Comparison of ENCODE assay signal across 24 mouse cellular contexts in genomic region chr3:117739760-117740159, GRCm38 (mm10).
DNase-seq lines count a peak whose midpoint lies in the region; ATAC-seq and TF ChIP-seq lines count a peak whose summit lies in the region.
"Had no signal": no experiment of that assay in that cellular context is flagged by ENCODE, and none has a peak within 500 bp of the region (broad histone marks: within the 10 kb centered on the region; RNA-seq: fewer than 3 reads in every experiment).

No protein-coding gene starts in this region.

- no peaks in the 10 kb centered on the region for H3K4me1 ChIP-seq in cerebellum, adult 2 months (ENCODE audit: control insufficient read depth, insufficient read depth, low read length)
- no peaks in the 10 kb centered on the region for H3K4me1 ChIP-seq in forebrain, postnatal 0 days (ENCODE audit: insufficient read depth)
- no peaks in the 10 kb centered on the region for H3K4me1 ChIP-seq in forebrain, embryonic 13.5 days
- H3K4me1 ChIP-seq in hindbrain, embryonic 16.5 days (ENCODE audit: control insufficient read depth, insufficient read depth, low read depth, low read length): no peaks in the 10 kb centered on the region
- no peaks in the 10 kb centered on the region for H3K4me1 ChIP-seq in hindbrain, embryonic 14.5 days (replicated peaks; ENCODE audit: control insufficient read depth, insufficient read depth, low read length)
- H3K4me1 ChIP-seq: embryonic facial prominence, embryonic 10.5 days; embryonic facial prominence, embryonic 12.5 days had no signal

- H3K36me3 ChIP-seq in forebrain, postnatal 0 days (ENCODE audit: insufficient read depth): no peaks in the 10 kb centered on the region
- H3K36me3 ChIP-seq in forebrain, embryonic 13.5 days (ENCODE audit: poor library complexity, severe bottlenecking): no peaks in the 10 kb centered on the region
- H3K36me3 ChIP-seq in hindbrain, embryonic 16.5 days (ENCODE audit: control insufficient read depth, insufficient read depth, low read length): no peaks in the 10 kb centered on the region
- no peaks in the 10 kb centered on the region for H3K36me3 ChIP-seq in hindbrain, embryonic 14.5 days (replicated peaks; ENCODE audit: control insufficient read depth, insufficient read depth)
- H3K36me3 ChIP-seq: embryonic facial prominence, embryonic 10.5 days; embryonic facial prominence, embryonic 12.5 days; G1E had no signal

- DNase-seq in cerebellum, postnatal 10 days: peak; percentile 78 to 82
- no peak for DNase-seq in cerebellum, adult 2 months
- DNase-seq in forebrain, postnatal 0 days: no peak
- no peak for DNase-seq in hindbrain, embryonic 14.5 days (ENCODE audit: low spot score)
- peak; percentile 49 for DNase-seq in left cerebral cortex, postnatal 4 days
- DNase-seq in left cerebral cortex, adult 8-10 months (ENCODE audit: low spot score in 2 of 2): no peak
- DNase-seq: adrenal gland, adult 8-10 months; adrenal gland, postnatal 14 days; adrenal gland, postnatal 36 days; B cell, adult 2 months; cerebellum, adult 18-20 months; cerebellum, adult 9-10 months; cerebellum, postnatal 25 days had no signal

- no peaks in the 10 kb centered on the region for H3K27me3 ChIP-seq in cerebellum, adult 2 months (ENCODE audit: control insufficient read depth, insufficient read depth, low read length)
- no peaks in the 10 kb centered on the region for H3K27me3 ChIP-seq in forebrain, postnatal 0 days (ENCODE audit: insufficient read depth, low read length)
- H3K27me3 ChIP-seq in forebrain, embryonic 13.5 days: no peaks in the 10 kb centered on the region
- no peaks in the 10 kb centered on the region for H3K27me3 ChIP-seq in hindbrain, embryonic 16.5 days (replicated peaks; ENCODE audit: control insufficient read depth, insufficient read depth, low read length)
- H3K27me3 ChIP-seq in hindbrain, embryonic 14.5 days (ENCODE audit: control insufficient read depth, insufficient read depth, low read length): no peaks in the 10 kb centered on the region
- H3K27me3 ChIP-seq: CH12.LX; embryonic facial prominence, embryonic 12.5 days; Patski had no signal

- H3K27ac ChIP-seq in cerebellum, adult 2 months (ENCODE audit: insufficient read depth, low read length): no peak overlapping the region
- no peak overlapping the region for H3K27ac ChIP-seq in forebrain, postnatal 0 days (ENCODE audit: low read depth, low read length)
- no peak overlapping the region for H3K27ac ChIP-seq in forebrain, embryonic 13.5 days
- no peak overlapping the region for H3K27ac ChIP-seq in hindbrain, embryonic 16.5 days (ENCODE audit: low read depth, low read length)
- no peak overlapping the region for H3K27ac ChIP-seq in hindbrain, embryonic 14.5 days
- H3K27ac ChIP-seq: embryonic facial prominence, embryonic 10.5 days; embryonic facial prominence, embryonic 12.5 days had no signal

- no peak for TF ChIP-seq POLR2A in cerebellum, adult 2 months (IDR thresholded peaks at IDR 0.05; ENCODE audit: borderline replicate concordance, insufficient read depth, low read length)

- ATAC-seq in forebrain, postnatal 0 days: peak; percentile 73
- no peak for ATAC-seq in forebrain, embryonic 13.5 days
- peak; percentile 78 for ATAC-seq in hindbrain, embryonic 16.5 days
- no peak for ATAC-seq in hindbrain, embryonic 14.5 days (ENCODE audit: low FRiP score)
- ATAC-seq: activated CD4-positive, CD25-positive, alpha-beta regulatory T cell, adult 4 months; CD4-positive, CD25-positive, alpha-beta regulatory T cell, adult 4 months; forebrain, embryonic 14.5 days; forebrain, embryonic 16.5 days; Patski had no signal

- no peak for TF ChIP-seq CTCF in cerebellum, adult 2 months (IDR thresholded peaks at IDR 0.05; ENCODE audit: borderline replicate concordance, insufficient read depth, low read depth, low read length)
- TF ChIP-seq CTCF in forebrain, postnatal 0 days (IDR thresholded peaks at IDR 0.05; ENCODE audit: low read depth): no peak

- WGBS in cerebellum, adult 2 months: 22% methylated on average over 5 of the region's 5 CpGs
- 54% methylated on average over 5 of the region's 5 CpGs for WGBS in forebrain, postnatal 0 days
- 74% methylated on average over 5 of the region's 5 CpGs for WGBS in forebrain, embryonic 13.5 days
- 68% methylated on average over 5 of the region's 5 CpGs for WGBS in hindbrain, embryonic 16.5 days
- 77% methylated on average over 5 of the region's 5 CpGs for WGBS in hindbrain, embryonic 14.5 days

- H3K9ac ChIP-seq in forebrain, postnatal 0 days: no peak overlapping the region
- no peak overlapping the region for H3K9ac ChIP-seq in forebrain, embryonic 13.5 days
- H3K9ac ChIP-seq in hindbrain, embryonic 16.5 days (ENCODE audit: low read depth, low read length): no peak overlapping the region
- no peak overlapping the region for H3K9ac ChIP-seq in hindbrain, embryonic 14.5 days
- H3K9ac ChIP-seq: embryonic facial prominence, embryonic 12.5 days had no signal

- H3K9me3 ChIP-seq in forebrain, postnatal 0 days (ENCODE audit: low read length): no peaks in the 10 kb centered on the region
- H3K9me3 ChIP-seq in forebrain, embryonic 13.5 days (replicated peaks): no peaks in the 10 kb centered on the region
- no peaks in the 10 kb centered on the region for H3K9me3 ChIP-seq in hindbrain, embryonic 16.5 days (ENCODE audit: control insufficient read depth, low read length)
- no peaks in the 10 kb centered on the region for H3K9me3 ChIP-seq in hindbrain, embryonic 14.5 days (ENCODE audit: control insufficient read depth, low read length)
- H3K9me3 ChIP-seq: embryonic facial prominence, embryonic 10.5 days; embryonic facial prominence, embryonic 12.5 days had no signal

- H3K4me2 ChIP-seq in forebrain, postnatal 0 days (ENCODE audit: low read depth): no peak overlapping the region
- H3K4me2 ChIP-seq in forebrain, embryonic 13.5 days: no peak overlapping the region
- H3K4me2 ChIP-seq in hindbrain, embryonic 16.5 days (ENCODE audit: low read length): no peak overlapping the region
- no peak overlapping the region for H3K4me2 ChIP-seq in hindbrain, embryonic 14.5 days (replicated peaks)
- H3K4me2 ChIP-seq: embryonic facial prominence, embryonic 12.5 days had no signal

- no peak overlapping the region for H3K4me3 ChIP-seq in cerebellum, adult 2 months (replicated peaks; ENCODE audit: insufficient read depth, low read depth, low read length)
- H3K4me3 ChIP-seq in forebrain, postnatal 0 days (ENCODE audit: low read depth, low read length): no peak overlapping the region
- no peak overlapping the region for H3K4me3 ChIP-seq in forebrain, embryonic 13.5 days
- H3K4me3 ChIP-seq in hindbrain, embryonic 16.5 days (ENCODE audit: low read length): no peak overlapping the region
- H3K4me3 ChIP-seq in hindbrain, embryonic 14.5 days (replicated peaks; ENCODE audit: low read length): no peak overlapping the region
- H3K4me3 ChIP-seq: embryonic facial prominence, embryonic 10.5 days; embryonic facial prominence, embryonic 12.5 days had no signal

- intact Hi-C loops in left cerebral cortex, postnatal 4 days (cut with DNase I): no loop called here

Comparison
In these comparisons a context has a peak if more than half of its experiments do, and no peak if none do; other contexts are left out.
1. DNase-seq: peak in cerebellum, postnatal 10 days (2 of 2) and left cerebral cortex, postnatal 4 days (single experiment); none in cerebellum, adult 2 months (0 of 2), forebrain, postnatal 0 days (single experiment), hindbrain, embryonic 14.5 days (single experiment) and left cerebral cortex, adult 8-10 months (0 of 2).
2. ATAC-seq: peak in forebrain, postnatal 0 days (single experiment) and hindbrain, embryonic 16.5 days (single experiment); none in forebrain, embryonic 13.5 days (single experiment) and hindbrain, embryonic 14.5 days (single experiment).